Mouse (Mus musculus): ENCODE results near the gene Dmwd. TPM values are rescaled to one million over a fixed set of nuclear protein-coding genes. Genes with fewer than 3 reads are reported as not detected.
A peak's percentile ranks its signal among the peaks of the same experiment; 100 is the strongest.

Gene Dmwd
- 20.1 and 23.6 TPM in 2 replicates for polyA plus RNA-seq (2016; fragmentation: Nextera tagmentation; extraction: Ambion mirVana)

DNA sequence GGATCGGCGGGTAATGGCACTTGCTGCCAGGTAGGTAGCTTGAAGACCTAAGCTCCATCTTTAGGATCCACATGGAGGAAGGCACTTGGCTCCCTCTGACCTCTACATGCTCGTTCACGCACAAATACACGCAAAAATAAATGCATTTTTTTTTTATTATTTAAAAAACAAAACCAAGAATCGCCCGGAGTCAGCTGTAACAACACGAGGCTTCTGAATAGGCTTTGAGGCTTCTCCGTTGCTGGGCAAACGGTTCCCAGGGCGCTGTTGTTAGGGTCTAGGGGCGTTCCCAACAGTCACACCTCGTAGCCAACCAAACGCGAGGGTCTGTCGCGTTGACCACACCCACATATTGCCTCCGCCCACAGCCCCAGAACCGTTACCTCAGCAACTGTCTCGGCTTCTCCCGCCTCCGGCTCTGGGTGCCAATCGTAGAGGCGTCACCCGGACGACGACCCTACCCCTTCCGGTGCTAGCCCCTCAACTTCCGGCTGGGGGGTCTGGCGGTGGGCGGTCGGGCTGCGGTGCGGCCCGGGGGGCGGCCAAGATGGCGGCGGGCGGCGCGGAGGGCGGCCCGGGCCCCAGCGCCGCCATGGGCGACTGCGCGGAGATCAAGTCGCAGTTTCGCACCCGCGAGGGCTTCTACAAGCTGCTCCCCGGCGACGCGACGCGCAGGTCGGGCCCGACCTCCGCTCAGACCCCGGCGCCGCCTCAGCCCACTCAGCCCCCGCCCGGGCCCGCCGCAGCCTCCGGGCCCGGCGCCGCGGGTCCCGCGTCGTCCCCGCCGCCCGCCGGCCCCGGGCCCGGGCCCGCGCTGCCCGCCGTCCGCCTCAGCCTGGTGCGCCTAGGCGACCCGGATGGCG lies at the start of gene Dmwd:
TSS of gene Dmwd (plus strand) at position 505 of the 863 bp plus-strand sequence.
- Histone ChIP-seq H3K4me1 (peaks cover 20% of the 10 kb centered on the region), H3K27me3 (no peaks in the 10 kb centered on the region), H3K4me3 (peak within 1 kb of the TSS; percentile 98), H3K9ac (peak within 1 kb of the TSS; percentile 95), H3K27ac (peak within 1 kb of the TSS; percentile 71), H3K4me2 (replicated peaks) (peak within 1 kb of the TSS; percentile 96), H3K36me3 (peaks cover 31% of the 10 kb centered on the region), H3K9me3 (replicated peaks) (no peaks in the 10 kb centered on the region)
- 1% methylated on average over 71 of the region's 91 CpGs for WGBS
- peak; percentile 99 for ATAC-seq (ENCODE audit: low FRiP score)

DNA sequence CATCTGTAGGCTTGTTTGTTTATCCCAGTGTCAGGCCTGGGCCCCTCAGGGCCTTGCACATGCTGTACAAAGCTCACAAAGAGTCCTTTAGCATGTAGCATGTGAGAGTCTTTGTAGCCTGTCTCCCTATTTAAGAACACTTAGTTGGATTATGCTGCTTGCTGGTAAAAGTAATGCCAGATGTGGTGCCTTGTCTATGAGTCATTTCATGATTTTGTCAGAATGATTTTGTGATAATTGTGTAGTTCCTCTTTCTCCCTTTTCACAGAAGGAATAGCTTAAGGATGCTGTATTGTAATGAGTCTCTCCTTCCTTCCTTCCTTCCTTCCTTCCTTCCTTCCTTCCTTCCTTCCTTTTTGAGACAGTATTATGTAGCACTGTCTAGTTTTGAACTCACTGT lies 48.0 kb upstream of the Dmwd start:
- Histone ChIP-seq H3K9me3 (replicated peaks) (no peaks in the 10 kb centered on the region), H3K4me1 (peaks cover 19% of the 10 kb centered on the region), H3K27ac (no peak overlapping the region), H3K4me2 (replicated peaks) (no peak overlapping the region), H3K9ac (no peak overlapping the region), H3K36me3 (peaks cover 46% of the 10 kb centered on the region), H3K27me3 (peaks cover 8% of the 10 kb centered on the region), H3K4me3 (no peak overlapping the region)
- ATAC-seq (ENCODE audit: low FRiP score), result no peak

DNA sequence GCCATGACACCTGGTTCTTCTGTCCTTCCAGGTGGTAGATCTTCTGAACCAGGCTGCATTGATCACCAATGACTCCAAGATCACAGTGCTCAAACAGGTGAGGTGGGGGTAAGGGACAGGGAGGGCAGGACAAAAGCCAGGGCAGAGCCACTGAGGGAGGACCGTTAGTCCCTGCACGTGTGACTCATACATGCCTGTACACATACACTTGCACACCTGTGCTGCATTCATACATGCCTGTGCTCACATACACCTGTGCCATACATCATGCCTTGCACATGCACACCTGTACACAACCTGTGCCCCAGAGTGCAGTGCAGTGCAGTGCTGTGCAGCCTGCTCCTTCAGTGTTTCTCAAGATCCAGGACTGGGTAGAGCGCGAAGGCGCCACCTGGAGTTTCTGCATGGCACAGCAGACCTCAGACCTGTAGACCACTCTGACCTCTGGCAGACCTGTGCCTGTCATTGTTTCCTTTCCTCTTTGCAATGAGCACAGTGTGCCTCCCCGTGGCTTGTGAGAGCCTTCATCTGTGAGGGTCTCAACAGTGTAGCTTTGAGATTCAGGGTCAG lies 46.9 kb upstream of the Dmwd start:
- no peak overlapping the region for H3K4me2 ChIP-seq (replicated peaks)
- ATAC-seq (ENCODE audit: low FRiP score), result peak; percentile 45; the same call in 1 of the 2 replicates
- H3K9ac ChIP-seq, result no peak overlapping the region
- WGBS, result 62% methylated on average over 6 of the region's 6 CpGs
- peaks cover 55% of the 10 kb centered on the region for H3K36me3 ChIP-seq
- no peak overlapping the region for H3K27ac ChIP-seq
- H3K4me1 ChIP-seq, result peaks cover 19% of the 10 kb centered on the region
- no peak overlapping the region for H3K4me3 ChIP-seq
- no peaks in the 10 kb centered on the region for H3K27me3 ChIP-seq
- no peaks in the 10 kb centered on the region for H3K9me3 ChIP-seq (replicated peaks)

DNA sequence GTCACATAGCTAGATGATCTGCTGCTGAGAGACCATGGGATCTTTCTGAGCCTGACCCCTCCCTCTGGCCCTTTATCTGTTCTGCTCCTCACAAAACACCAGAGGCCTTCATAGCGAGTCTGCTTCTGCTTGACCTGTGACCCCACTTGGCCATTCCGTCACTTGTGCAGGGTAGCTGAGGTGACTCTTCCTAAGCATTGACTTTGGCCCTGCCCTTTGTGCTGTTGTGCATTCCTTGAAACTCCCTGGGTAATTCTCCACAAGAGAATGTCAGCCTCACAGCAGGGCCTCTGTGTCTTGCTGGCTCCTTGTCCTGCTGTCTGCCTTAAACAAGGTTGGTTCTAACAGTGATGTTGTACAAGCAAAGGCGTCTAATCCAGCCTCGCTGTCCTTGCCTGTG lies 44.4 kb upstream of the Dmwd start:
- WGBS, result 35% methylated on average over 4 of the region's 4 CpGs
- Histone ChIP-seq H3K27ac (no peak overlapping the region), H3K4me1 (no peaks in the 10 kb centered on the region), H3K4me3 (no peak overlapping the region), H3K9ac (no peak overlapping the region; the same call in 1 of the 2 replicates), H3K4me2 (replicated peaks) (no peak overlapping the region), H3K36me3 (peaks cover 79% of the 10 kb centered on the region), H3K9me3 (replicated peaks) (no peaks in the 10 kb centered on the region), H3K27me3 (no peaks in the 10 kb centered on the region)
- ATAC-seq (ENCODE audit: low FRiP score), result no peak

DNA sequence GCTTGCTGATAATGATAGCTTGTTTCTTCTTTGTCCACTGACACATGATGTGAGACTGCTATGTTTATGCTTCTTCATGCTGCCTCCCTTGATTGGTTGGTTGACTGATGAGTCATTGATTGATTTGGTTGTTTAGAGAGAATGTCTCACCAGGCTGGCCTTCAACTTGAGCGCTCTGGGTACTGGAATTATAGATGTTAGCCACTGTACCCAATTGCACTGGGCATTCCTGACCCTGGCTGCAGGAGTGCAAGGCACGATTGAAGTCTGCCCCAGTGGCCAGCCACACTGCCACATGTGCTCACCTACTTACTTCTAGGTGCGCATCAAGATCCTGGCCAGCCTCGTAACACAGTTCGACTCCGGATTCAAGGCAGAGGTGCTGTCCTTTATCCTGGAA lies 31.4 kb upstream of the Dmwd start:
- H3K4me3 ChIP-seq, result no peak overlapping the region
- H3K4me2 ChIP-seq (replicated peaks), result no peak overlapping the region
- 97% methylated on average over 6 of the region's 6 CpGs for WGBS

DNA sequence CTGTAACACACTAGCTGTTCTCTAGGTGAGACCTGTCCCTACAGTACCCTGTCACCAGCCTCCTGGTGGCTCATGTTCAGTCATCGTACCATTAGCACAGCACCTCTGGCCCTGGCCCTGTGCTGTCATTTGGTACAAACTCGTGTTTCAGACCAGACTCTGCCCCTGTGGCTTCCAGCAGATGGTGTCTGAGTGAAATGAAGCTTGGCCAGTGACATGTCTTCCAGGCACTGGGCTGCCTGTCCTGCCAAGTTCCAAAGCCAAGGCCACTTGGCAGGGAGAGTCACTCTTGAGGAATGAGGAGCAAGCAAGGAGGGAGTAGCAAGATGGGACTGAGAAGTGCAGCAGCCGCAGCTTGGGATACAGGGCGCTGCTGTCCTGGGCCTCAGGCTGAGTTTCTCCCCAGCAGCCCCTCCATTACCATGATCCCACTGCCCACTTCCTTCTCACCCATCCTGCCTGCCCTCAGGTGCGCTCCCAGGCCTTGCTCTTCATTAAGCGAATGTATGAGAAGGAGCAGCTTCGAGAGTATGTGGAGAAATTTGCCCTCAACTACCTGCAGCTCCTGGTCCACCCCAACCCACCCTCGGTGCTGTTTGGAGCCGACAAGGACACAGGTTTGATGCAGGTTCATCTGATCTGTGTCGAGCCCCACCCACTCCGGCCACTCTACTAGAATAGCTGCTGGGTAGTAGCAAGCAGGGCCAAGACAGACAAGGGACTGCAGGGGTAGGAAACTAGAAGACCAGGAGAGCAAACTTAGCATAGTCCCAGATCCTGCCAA lies 29.5 kb upstream of the Dmwd start:
- no peaks in the 10 kb centered on the region for H3K27me3 ChIP-seq
- no peak overlapping the region for H3K9ac ChIP-seq
- H3K4me2 ChIP-seq (replicated peaks), result no peak overlapping the region
- H3K9me3 ChIP-seq (replicated peaks), result no peaks in the 10 kb centered on the region
- H3K27ac ChIP-seq, result no peak overlapping the region
- H3K4me1 ChIP-seq, result no peaks in the 10 kb centered on the region
- H3K4me3 ChIP-seq, result no peak overlapping the region
- peaks cover 99% of the 10 kb centered on the region for H3K36me3 ChIP-seq
- ATAC-seq (ENCODE audit: low FRiP score), result peak; percentile 19; the same call in 1 of the 2 replicates
- 93% methylated on average over 11 of the region's 11 CpGs for WGBS

More for the DNA sequence above, 31.4 kb upstream of the Dmwd start:
- no peak overlapping the region for H3K27ac ChIP-seq
- no peaks in the 10 kb centered on the region for H3K9me3 ChIP-seq (replicated peaks)
- peaks cover 99% of the 10 kb centered on the region for H3K36me3 ChIP-seq
- ATAC-seq (ENCODE audit: low FRiP score), result no peak
- no peaks in the 10 kb centered on the region for H3K27me3 ChIP-seq
- H3K9ac ChIP-seq, result no peak overlapping the region
- H3K4me1 ChIP-seq, result no peaks in the 10 kb centered on the region

DNA sequence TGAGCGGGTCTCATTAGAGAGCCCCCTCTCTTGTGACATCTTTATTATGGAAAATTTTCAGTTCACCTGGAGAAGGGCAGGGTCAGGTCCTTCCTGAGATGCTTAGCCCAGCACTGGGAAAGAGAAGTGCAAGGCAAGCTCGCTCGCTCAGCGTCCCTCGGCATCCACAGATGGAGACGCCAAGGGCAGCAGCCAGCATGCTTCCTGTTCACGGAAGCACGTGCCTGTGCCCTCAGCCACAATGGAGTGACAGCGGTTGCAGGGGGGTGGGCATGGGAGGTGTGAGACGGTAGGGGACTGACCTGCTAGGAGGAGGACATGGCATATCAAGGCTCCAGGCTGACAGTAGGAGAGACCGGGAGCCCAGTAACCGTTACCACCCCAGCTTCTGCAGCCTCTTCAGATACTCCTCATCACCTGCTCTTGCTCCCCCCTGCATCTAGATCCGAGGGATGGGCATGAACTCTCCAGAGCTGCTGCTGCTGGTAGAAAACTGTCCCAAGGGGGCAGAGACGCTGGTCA lies 28.0 kb upstream of the Dmwd start:
- Histone ChIP-seq H3K36me3 (peaks cover 98% of the 10 kb centered on the region), H3K27me3 (no peaks in the 10 kb centered on the region), H3K4me3 (no peak overlapping the region), H3K9me3 (replicated peaks) (no peaks in the 10 kb centered on the region), H3K4me1 (no peaks in the 10 kb centered on the region), H3K4me2 (replicated peaks) (no peak overlapping the region), H3K9ac (peak overlapping the region; percentile 2; the same call in 1 of the 2 replicates), H3K27ac (no peak overlapping the region)
- WGBS, result 91% methylated on average over 14 of the region's 14 CpGs
- ATAC-seq (ENCODE audit: low FRiP score), result no peak

DNA sequence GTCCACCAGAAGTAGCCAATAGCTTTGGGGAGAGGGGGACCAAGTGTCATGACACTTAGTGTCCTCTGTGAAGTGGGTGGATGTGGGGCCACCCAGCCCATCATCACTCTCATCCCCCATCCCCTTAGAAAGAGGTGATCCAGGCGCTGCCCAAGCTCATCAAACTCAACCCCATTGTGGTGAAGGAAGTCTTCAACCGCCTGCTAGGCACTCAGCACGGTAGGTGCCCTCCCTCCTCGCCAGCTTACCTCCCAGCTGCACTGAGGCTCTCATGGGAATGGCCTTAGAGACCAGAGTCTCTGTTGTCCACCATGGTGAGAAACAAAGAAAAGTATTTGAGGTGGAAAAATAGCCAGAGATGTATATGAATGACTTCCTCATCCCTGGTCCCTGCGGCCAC lies 26.8 kb upstream of the Dmwd start:
- Histone ChIP-seq H3K36me3 (peaks cover 87% of the 10 kb centered on the region), H3K4me2 (replicated peaks) (no peak overlapping the region), H3K4me1 (0 out of 2 replicates have a peak, but pooled peaks cover 2% of the 10 kb centered on the region), H3K27me3 (no peaks in the 10 kb centered on the region), H3K9me3 (replicated peaks) (no peaks in the 10 kb centered on the region), H3K9ac (no peak overlapping the region), H3K4me3 (no peak overlapping the region), H3K27ac (no peak overlapping the region)
- 87% methylated on average over 5 of the region's 5 CpGs for WGBS
- ATAC-seq (ENCODE audit: low FRiP score), result no peak

DNA sequence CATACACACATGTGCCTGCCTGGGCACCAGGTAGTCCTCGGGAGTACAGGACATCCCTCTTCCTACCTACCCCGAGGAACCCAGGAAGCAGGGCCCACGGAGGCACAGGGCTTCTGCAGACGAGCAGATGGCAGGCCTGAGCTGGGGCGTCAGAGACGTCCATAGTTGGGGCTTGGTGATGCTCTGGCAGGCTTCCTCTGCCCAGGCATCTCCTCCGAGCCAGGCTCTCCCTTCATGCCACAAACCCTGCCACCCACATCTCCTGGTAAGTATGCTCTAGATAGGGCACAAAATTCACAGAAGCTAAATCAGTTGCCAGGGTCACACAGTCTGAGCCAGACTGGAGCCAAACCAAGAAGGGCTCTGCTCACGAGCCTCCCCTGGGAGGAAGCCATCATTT lies 25.9 kb upstream of the Dmwd start:
- Histone ChIP-seq H3K36me3 (peaks cover 77% of the 10 kb centered on the region), H3K27me3 (no peaks in the 10 kb centered on the region), H3K4me3 (no peak overlapping the region), H3K4me2 (replicated peaks) (no peak overlapping the region), H3K4me1 (peaks cover 7% of the 10 kb centered on the region; the same call in 1 of the 2 replicates), H3K9me3 (replicated peaks) (no peaks in the 10 kb centered on the region), H3K27ac (no peak overlapping the region), H3K9ac (no peak overlapping the region)
- ATAC-seq (ENCODE audit: low FRiP score), result no peak
- WGBS, result 92% methylated on average over 8 of the region's 8 CpGs

DNA sequence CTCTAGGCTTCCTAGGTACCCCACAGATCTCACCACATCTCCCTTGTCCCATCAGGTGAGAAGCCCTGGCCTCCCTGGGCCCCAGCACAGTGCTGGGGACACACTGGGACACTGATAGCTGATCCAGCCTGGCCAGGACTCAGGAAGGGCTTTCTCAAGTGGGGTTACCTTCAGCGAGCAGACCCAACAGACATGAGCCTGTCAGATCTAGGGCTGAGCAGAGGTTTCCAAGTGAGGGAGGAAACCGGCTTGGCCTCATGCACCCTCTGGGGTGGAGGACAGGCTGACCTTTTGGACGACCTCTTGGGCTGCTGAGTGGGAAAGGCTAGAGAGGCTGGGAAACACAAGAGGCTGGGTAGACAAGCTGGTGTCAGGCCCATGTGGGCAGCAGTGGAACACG lies 24.9 kb upstream of the Dmwd start:
- 71% methylated on average over 4 of the region's 4 CpGs for WGBS
- no peak overlapping the region for H3K27ac ChIP-seq
- H3K4me2 ChIP-seq (replicated peaks), result no peak overlapping the region
- no peak overlapping the region for H3K4me3 ChIP-seq
- ATAC-seq (ENCODE audit: low FRiP score), result no peak
- H3K9me3 ChIP-seq (replicated peaks), result no peaks in the 10 kb centered on the region
- no peak overlapping the region for H3K9ac ChIP-seq
- H3K27me3 ChIP-seq, result no peaks in the 10 kb centered on the region
- peaks cover 7% of the 10 kb centered on the region; the same call in 1 of the 2 replicates for H3K4me1 ChIP-seq
- H3K36me3 ChIP-seq, result peaks cover 68% of the 10 kb centered on the region

DNA sequence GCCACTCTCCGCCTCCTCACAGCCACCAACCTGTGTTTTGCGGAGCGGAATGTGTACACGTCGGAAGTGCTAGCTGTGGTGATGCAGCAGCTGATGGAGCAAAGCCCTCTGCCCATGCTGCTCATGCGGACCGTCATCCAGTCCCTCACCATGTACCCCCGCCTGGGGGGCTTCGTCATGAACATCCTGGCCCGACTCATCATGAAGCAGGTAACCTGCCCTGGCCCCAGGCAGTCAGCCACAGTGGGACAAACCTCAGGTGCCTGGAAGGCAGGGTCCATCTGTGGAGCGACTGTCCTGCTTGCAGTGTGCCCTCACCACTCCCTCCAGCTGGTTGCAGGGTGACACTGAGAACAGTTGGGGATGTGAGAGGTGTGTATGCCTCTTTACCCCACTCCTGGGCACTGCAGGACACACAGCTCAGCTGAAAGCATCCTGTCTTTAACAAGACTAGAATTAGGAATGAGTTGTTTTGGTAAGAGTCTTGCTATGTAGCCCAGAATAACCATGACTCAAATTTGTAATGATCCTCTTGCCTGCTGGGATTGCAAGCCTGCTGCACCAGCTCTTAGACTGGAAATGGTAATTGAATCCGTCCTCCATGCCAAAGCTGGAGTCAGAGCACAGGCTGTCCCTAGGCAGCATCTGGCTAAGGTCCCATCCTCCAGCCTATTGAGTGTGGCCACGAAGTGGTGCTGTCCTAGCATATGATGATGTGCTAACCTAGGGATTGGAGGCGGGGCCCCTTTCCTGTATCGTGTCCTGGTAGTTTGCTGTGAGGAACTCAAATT lies 23.5 kb upstream of the Dmwd start:
- H3K27me3 ChIP-seq, result no peaks in the 10 kb centered on the region
- H3K9ac ChIP-seq, result no peak overlapping the region; the same call in 1 of the 2 replicates
- peaks cover 54% of the 10 kb centered on the region for H3K36me3 ChIP-seq
- H3K27ac ChIP-seq, result no peak overlapping the region
- ATAC-seq (ENCODE audit: low FRiP score), result no peak
- peaks cover 7% of the 10 kb centered on the region; the same call in 1 of the 2 replicates for H3K4me1 ChIP-seq
- H3K4me2 ChIP-seq (replicated peaks), result no peak overlapping the region
- no peaks in the 10 kb centered on the region for H3K9me3 ChIP-seq (replicated peaks)
- WGBS, result 92% methylated on average over 15 of the region's 15 CpGs
- H3K4me3 ChIP-seq, result no peak overlapping the region

Data from hindbrain, embryonic 12.5 days (tissue).